Mouse (Mus musculus): Measurements from ENCODE around the gene Gfod1. TPM values are rescaled to one million over a fixed set of nuclear protein-coding genes. Genes with fewer than 3 reads are reported as not detected.
A peak's percentile ranks its signal among the peaks of the same experiment; 100 is the strongest.

The Gfod1 gene
- polyA plus RNA-seq, 1 experiment from 2014 or later, result 0.66 TPM

- no peak for ATAC-seq (ENCODE audit: insufficient read depth, low FRiP score, low TSS enrichment)
- no peak overlapping the region for H3K27ac ChIP-seq (ENCODE audit: low read depth, low read length)
- H3K27me3 ChIP-seq (ENCODE audit: control insufficient read depth, insufficient read depth, low read length), result no peaks in the 10 kb centered on the region
- no peak overlapping the region for H3K4me2 ChIP-seq (ENCODE audit: low read depth)
- no peak for DNase-seq (ENCODE audit: low spot score)
- no peaks in the 10 kb centered on the region for H3K9me3 ChIP-seq (ENCODE audit: control insufficient read depth, low read length)
- no peak overlapping the region for H3K4me3 ChIP-seq (ENCODE audit: low read depth, low read length)
- H3K9ac ChIP-seq (ENCODE audit: low read length), result no peak overlapping the region
- H3K4me1 ChIP-seq (ENCODE audit: control insufficient read depth, insufficient read depth, low read length), result no peaks in the 10 kb centered on the region
- H3K36me3 ChIP-seq (ENCODE audit: control insufficient read depth, insufficient read depth, low read length), result no peaks in the 10 kb centered on the region
- 87% methylated on average over 7 of the region's 7 CpGs for WGBS
Measured at GRCm38 (mm10) chr13:43177317-43177716, 126.7 kb downstream of the Gfod1 start.

GRCm38 (mm10) chr13:43176676-43177075 is 127.3 kb downstream of the Gfod1 start:
- H3K9ac ChIP-seq (ENCODE audit: low read length), result no peak overlapping the region
- no peaks in the 10 kb centered on the region for H3K4me1 ChIP-seq (ENCODE audit: control insufficient read depth, insufficient read depth, low read length)
- H3K27me3 ChIP-seq (ENCODE audit: control insufficient read depth, insufficient read depth, low read length), result no peaks in the 10 kb centered on the region
- H3K9me3 ChIP-seq (ENCODE audit: control insufficient read depth, low read length), result no peaks in the 10 kb centered on the region
- H3K4me3 ChIP-seq (ENCODE audit: low read depth, low read length), result no peak overlapping the region
- WGBS, result 96% methylated on average over 3 of the region's 3 CpGs
- no peaks in the 10 kb centered on the region for H3K36me3 ChIP-seq (ENCODE audit: control insufficient read depth, insufficient read depth, low read length)
- ATAC-seq (ENCODE audit: insufficient read depth, low FRiP score, low TSS enrichment) (no peak), DNase-seq (ENCODE audit: low spot score) (no peak)
- no peak overlapping the region for H3K4me2 ChIP-seq (ENCODE audit: low read depth)
- H3K27ac ChIP-seq (ENCODE audit: low read depth, low read length), result no peak overlapping the region

- Histone ChIP-seq H3K9me3 (ENCODE audit: control insufficient read depth, low read length) (no peaks in the 10 kb centered on the region), H3K4me1 (ENCODE audit: control insufficient read depth, insufficient read depth, low read length) (no peaks in the 10 kb centered on the region), H3K27me3 (ENCODE audit: control insufficient read depth, insufficient read depth, low read length) (no peaks in the 10 kb centered on the region), H3K4me3 (ENCODE audit: low read depth, low read length) (no peak overlapping the region), H3K9ac (ENCODE audit: low read length) (no peak overlapping the region), H3K36me3 (ENCODE audit: control insufficient read depth, insufficient read depth, low read length) (no peaks in the 10 kb centered on the region), H3K4me2 (ENCODE audit: low read depth) (no peak overlapping the region), H3K27ac (ENCODE audit: low read depth, low read length) (no peak overlapping the region)
- ATAC-seq (ENCODE audit: insufficient read depth, low FRiP score, low TSS enrichment) (no peak), DNase-seq (ENCODE audit: low spot score) (peak; percentile 73)
- WGBS, result 18% methylated on average over 9 of the region's 9 CpGs
Measured at GRCm38 (mm10) chr13:43173262-43173661, 130.7 kb downstream of the Gfod1 start.

- Histone ChIP-seq H3K27ac (ENCODE audit: low read depth, low read length) (no peak overlapping the region), H3K4me2 (ENCODE audit: low read depth) (peak overlapping the region; percentile 67), H3K36me3 (ENCODE audit: control insufficient read depth, insufficient read depth, low read length) (no peaks in the 10 kb centered on the region), H3K9me3 (ENCODE audit: control insufficient read depth, low read length) (no peaks in the 10 kb centered on the region), H3K27me3 (ENCODE audit: control insufficient read depth, insufficient read depth, low read length) (no peaks in the 10 kb centered on the region), H3K9ac (ENCODE audit: low read length) (no peak overlapping the region; the same call in 1 of the 2 replicates), H3K4me1 (ENCODE audit: control insufficient read depth, insufficient read depth, low read length) (no peaks in the 10 kb centered on the region), H3K4me3 (ENCODE audit: low read depth, low read length) (peak overlapping the region; percentile 61; the same call in 1 of the 2 replicates)
- 36% methylated on average over 14 of the region's 14 CpGs for WGBS
- no peak for DNase-seq (ENCODE audit: low spot score)
- no peak for ATAC-seq (ENCODE audit: insufficient read depth, low FRiP score, low TSS enrichment)
Measured at GRCm38 (mm10) chr13:43172036-43172713, 131.8 kb downstream of the Gfod1 start.

GRCm38 (mm10) chr13:43171020-43171710 is 132.8 kb downstream of the Gfod1 start, which contains the start of gene Tbc1d7:
Tbc1d7 (minus strand) TSS chr13:43171501.
- Histone ChIP-seq H3K27me3 (ENCODE audit: control insufficient read depth, insufficient read depth, low read length) (no peaks in the 10 kb centered on the region), H3K4me2 (ENCODE audit: low read depth) (peak within 1 kb of the TSS; percentile 67), H3K27ac (ENCODE audit: low read depth, low read length) (peak within 1 kb of the TSS; percentile 67), H3K9ac (ENCODE audit: low read length) (peak within 1 kb of the TSS; percentile 81), H3K4me3 (ENCODE audit: low read depth, low read length) (peak within 1 kb of the TSS; percentile 61), H3K9me3 (ENCODE audit: control insufficient read depth, low read length) (no peaks in the 10 kb centered on the region), H3K36me3 (ENCODE audit: control insufficient read depth, insufficient read depth, low read length) (no peaks in the 10 kb centered on the region), H3K4me1 (ENCODE audit: control insufficient read depth, insufficient read depth, low read length) (no peaks in the 10 kb centered on the region)
- peak; percentile 98 for DNase-seq (ENCODE audit: low spot score)
- WGBS, result under 1% methylated on average over 48 of the region's 48 CpGs
- ATAC-seq (ENCODE audit: insufficient read depth, low FRiP score, low TSS enrichment), result peak; percentile 90

GRCm38 (mm10) chr13:43167721-43168120 is 136.3 kb downstream of the Gfod1 start:
- ATAC-seq (ENCODE audit: insufficient read depth, low FRiP score, low TSS enrichment), result no peak
- Histone ChIP-seq H3K4me1 (ENCODE audit: control insufficient read depth, insufficient read depth, low read length) (no peaks in the 10 kb centered on the region), H3K9me3 (ENCODE audit: control insufficient read depth, low read length) (no peaks in the 10 kb centered on the region)

GRCm38 (mm10) chr13:43159429-43159828 is 144.5 kb downstream of the Gfod1 start:
- no peaks in the 10 kb centered on the region for H3K27me3 ChIP-seq (ENCODE audit: control insufficient read depth, insufficient read depth, low read length)
- ATAC-seq (ENCODE audit: insufficient read depth, low FRiP score, low TSS enrichment) (no peak), DNase-seq (ENCODE audit: low spot score) (no peak)
- no peak overlapping the region for H3K4me3 ChIP-seq (ENCODE audit: low read depth, low read length)
- H3K36me3 ChIP-seq (ENCODE audit: control insufficient read depth, insufficient read depth, low read length), result no peaks in the 10 kb centered on the region; the same call in none of the 2 replicates
- no peak overlapping the region for H3K27ac ChIP-seq (ENCODE audit: low read depth, low read length)
- H3K9me3 ChIP-seq (ENCODE audit: control insufficient read depth, low read length), result no peaks in the 10 kb centered on the region
- 45% methylated on average over 3 of the region's 3 CpGs for WGBS
- no peak overlapping the region for H3K9ac ChIP-seq (ENCODE audit: low read length)
- no peaks in the 10 kb centered on the region for H3K4me1 ChIP-seq (ENCODE audit: control insufficient read depth, insufficient read depth, low read length)
- no peak overlapping the region for H3K4me2 ChIP-seq (ENCODE audit: low read depth)

More at GRCm38 (mm10) chr13:43167721-43168120, 136.3 kb downstream of the Gfod1 start:
- Histone ChIP-seq H3K4me2 (ENCODE audit: low read depth) (no peak overlapping the region), H3K27me3 (ENCODE audit: control insufficient read depth, insufficient read depth, low read length) (no peaks in the 10 kb centered on the region), H3K9ac (ENCODE audit: low read length) (no peak overlapping the region), H3K36me3 (ENCODE audit: control insufficient read depth, insufficient read depth, low read length) (no peaks in the 10 kb centered on the region; the same call in 1 of the 2 replicates), H3K4me3 (ENCODE audit: low read depth, low read length) (no peak overlapping the region), H3K27ac (ENCODE audit: low read depth, low read length) (no peak overlapping the region)
- no peak for DNase-seq (ENCODE audit: low spot score)
- 83% methylated on average over 9 of the region's 9 CpGs for WGBS

- Histone ChIP-seq H3K4me1 (ENCODE audit: control insufficient read depth, insufficient read depth, low read length) (no peaks in the 10 kb centered on the region), H3K9ac (ENCODE audit: low read length) (no peak overlapping the region), H3K27me3 (ENCODE audit: control insufficient read depth, insufficient read depth, low read length) (no peaks in the 10 kb centered on the region), H3K36me3 (ENCODE audit: control insufficient read depth, insufficient read depth, low read length) (no peaks in the 10 kb centered on the region; the same call in 1 of the 2 replicates), H3K4me2 (ENCODE audit: low read depth) (no peak overlapping the region), H3K27ac (ENCODE audit: low read depth, low read length) (no peak overlapping the region), H3K9me3 (ENCODE audit: control insufficient read depth, low read length) (no peaks in the 10 kb centered on the region), H3K4me3 (ENCODE audit: low read depth, low read length) (no peak overlapping the region)
- DNase-seq (ENCODE audit: low spot score) (no peak), ATAC-seq (ENCODE audit: insufficient read depth, low FRiP score, low TSS enrichment) (no peak)
- WGBS, result 35% methylated on average over 5 of the region's 5 CpGs
Measured at GRCm38 (mm10) chr13:43158281-43158680, 145.7 kb downstream of the Gfod1 start.

All from neural tube, embryonic 11.5 days (tissue).